Mouse (Mus musculus) heart, postnatal 36 days (tissue): ENCODE measurements around the gene Napsa. TPM values are rescaled to one million over a fixed set of nuclear protein-coding genes. Genes with fewer than 3 reads are reported as not detected.

Experiments
- DNase-seq, 2 experiments: peaks; one replicate each; pipeline ENCODE4 v3.0.0; 2021 to 2022
- intact Hi-C: fragments of 180-260 bp; cut with DNase I; formaldehyde crosslinking; loops from one replicate; pipeline ENCODE4 v1.15.1; 2025
- microRNA-seq, 2 experiments: library from miRNA; unstranded; fragments of <30 nt; microRNA quantifications; one replicate each; pipeline ENCODE4 v1.2.0; 2021; ENCODE audit warnings: borderline number of aligned reads in 2 of 2
- total RNA-seq, 2 experiments: library from RNA; stranded (reverse); gene quantifications; 2 replicates each; pipeline ENCODE4 v1.2.3; 2021

Napsa gene
- total RNA-seq, 2 experiments from 2014 or later = 0.43 to 0.78 TPM

- no peak for DNase-seq
- intact Hi-C loops = no loop called here
Measured at GRCm38 (mm10) chr7:44615987-44616386, 43.8 kb downstream of the Napsa start.

DNA sequence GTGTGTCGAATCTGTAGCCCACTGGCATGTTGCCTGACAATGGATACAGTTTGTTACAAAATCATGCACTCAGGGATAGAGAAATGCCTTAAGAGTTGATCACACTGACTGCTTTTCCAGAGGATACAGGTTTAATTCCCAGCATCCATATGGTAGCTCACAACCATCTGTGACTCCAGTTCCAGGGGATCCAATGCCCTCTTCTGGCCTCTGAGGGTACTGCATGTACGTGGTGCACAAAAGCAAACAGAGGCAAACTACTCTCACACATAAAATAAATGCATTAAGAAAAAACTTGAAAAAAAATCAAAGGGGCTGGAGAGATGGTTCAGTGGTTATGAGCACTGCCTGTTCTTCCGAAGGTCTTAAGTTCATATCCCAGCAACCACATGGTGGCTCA is 44.9 kb downstream of the Napsa start:
- no peak for DNase-seq
- intact Hi-C loops = no loop called here

- intact Hi-C loops = no loop called here
- DNase-seq = no peak
Measured at GRCm38 (mm10) chr7:44623714-44624542, 51.7 kb downstream of the Napsa start.

DNA sequence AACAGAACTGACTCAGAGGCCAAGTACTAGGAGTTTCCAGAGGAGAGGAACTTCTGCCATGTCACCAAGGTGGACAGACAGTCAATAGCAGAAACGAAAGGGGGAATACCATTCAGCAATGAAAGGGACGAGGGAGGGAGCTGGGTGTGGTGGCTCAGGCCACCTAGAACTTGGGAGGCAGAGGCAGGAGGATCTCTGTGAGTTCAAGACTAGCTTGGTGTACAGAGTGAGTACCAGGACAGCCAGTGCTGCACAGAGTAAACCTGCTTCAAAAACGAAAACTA is 52.3 kb downstream of the Napsa start:
- intact Hi-C loops = no loop called here
- DNase-seq = no peak

GRCm38 (mm10) chr7:44624828-44625227 is 52.6 kb downstream of the Napsa start:
- intact Hi-C loops = no loop called here
- DNase-seq = no peak

- intact Hi-C loops = no loop called here
- no peak for DNase-seq
Measured at GRCm38 (mm10) chr7:44625241-44626067, 53.3 kb downstream of the Napsa start.

- no peak for DNase-seq
- intact Hi-C loops = no loop called here
Measured at GRCm38 (mm10) chr7:44626068-44626385, 53.8 kb downstream of the Napsa start.

DNA sequence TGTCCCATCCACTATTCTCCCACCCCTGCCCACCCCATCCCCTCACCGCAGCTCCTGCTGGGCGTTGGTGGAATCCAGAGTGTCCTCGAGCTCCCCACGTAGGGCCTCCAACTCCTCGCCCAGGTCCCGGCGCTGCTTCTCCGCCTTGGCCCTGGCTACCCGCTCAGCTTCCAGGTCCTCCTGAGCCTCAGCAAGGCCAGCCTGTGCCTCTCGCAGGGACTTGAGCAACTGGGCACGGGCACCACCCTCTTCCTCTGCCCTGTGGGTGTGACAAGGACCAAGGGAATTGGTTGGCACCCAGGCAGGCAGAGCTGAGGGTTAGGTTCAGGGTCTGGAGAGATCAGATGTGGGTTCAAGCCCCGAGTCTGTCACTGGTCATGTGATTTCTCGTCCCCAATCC is 54.8 kb downstream of the Napsa start:
- intact Hi-C loops = no loop called here
- no peak for DNase-seq

- DNase-seq = no peak
- intact Hi-C loops = no loop called here
Measured at GRCm38 (mm10) chr7:44628402-44629034, 56.3 kb downstream of the Napsa start.

DNA sequence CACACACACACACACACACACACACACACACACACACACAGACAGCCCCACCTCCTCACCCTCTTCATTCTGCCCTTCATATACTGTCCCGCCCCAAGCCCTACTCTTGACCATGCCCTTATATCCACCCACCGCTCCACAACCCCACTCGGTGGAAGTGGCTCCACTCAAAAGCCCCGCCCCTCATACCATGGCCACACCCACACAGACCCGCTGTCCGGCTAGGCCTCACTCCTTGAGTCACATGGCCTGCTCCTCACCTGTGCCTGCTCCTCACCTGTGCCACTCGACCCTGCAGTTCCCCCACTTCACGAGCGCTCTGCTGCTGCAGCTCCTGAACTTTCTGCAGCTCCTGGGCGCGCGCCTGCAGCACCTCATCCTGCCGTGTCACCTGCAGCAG is 58.3 kb downstream of the Napsa start:
- intact Hi-C loops = loop anchor here (5.0 kb wide), 1 partner anchor 72 kb away; no protein-coding TSS in a partner anchor
- no peak for DNase-seq

GRCm38 (mm10) chr7:44632676-44633075 is 60.5 kb downstream of the Napsa start:
- intact Hi-C loops = loop anchor here (5.0 kb wide), 1 partner anchor 70 kb away; no protein-coding TSS in a partner anchor

DNA sequence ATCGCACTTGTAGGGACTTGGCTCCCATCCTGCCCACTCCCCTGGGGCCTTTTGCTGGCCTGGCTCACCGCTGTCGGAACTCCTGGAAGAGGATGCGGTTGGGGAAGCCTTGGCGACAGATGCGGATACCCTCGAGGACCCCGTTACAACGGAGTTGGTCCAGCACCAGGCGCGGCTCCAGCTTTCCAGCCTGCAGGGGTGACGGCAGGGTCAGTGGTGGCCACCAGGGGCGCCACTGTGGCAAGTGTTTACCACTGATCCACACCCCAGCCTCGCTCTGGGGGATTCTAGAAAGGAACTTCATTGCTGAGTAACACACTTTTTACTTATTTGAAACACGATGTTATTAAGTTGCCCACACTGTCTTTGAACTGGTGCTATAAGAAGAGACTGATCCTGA is 61.2 kb downstream of the Napsa start:
- DNase-seq = no peak
- intact Hi-C loops = loop anchor here (5.0 kb wide), 1 partner anchor 69 kb away; no protein-coding TSS in a partner anchor

More at GRCm38 (mm10) chr7:44632676-44633075, 60.5 kb downstream of the Napsa start:
- DNase-seq = no peak

Small RNAs within 50 kb of the gene (microRNA-seq; reads per million reads assigned to microRNA genes)
- 0 to 2.0 reads per million in 2 experiments for gene Mir7053

Other genes with a start within 250 kb of the Napsa start
- 1 to 10 TPM; 1.7 to 3.4 TPM for gene Syt3, start 188.3 kb upstream of the Napsa start, total RNA-seq
- gene 1700008O03Rik, start 186.6 kb upstream of the Napsa start, total RNA-seq = under 1 TPM in 1 of 2 experiments, not detected in 1; 0.68 TPM
- 10 to 100 TPM; 20.5 to 21.6 TPM for gene Lrrc4b, start 143.4 kb upstream of the Napsa start, total RNA-seq
- gene Aspdh, start 107.0 kb upstream of the Napsa start, total RNA-seq = under 1 TPM; 0.65 to 0.75 TPM
- gene Josd2, start 104.4 kb upstream of the Napsa start, total RNA-seq = 100 to 1,000 TPM; 127 to 143 TPM
- 10 to 100 TPM; 87.6 to 87.9 TPM for gene Emc10, start 75.9 kb upstream of the Napsa start, total RNA-seq
- gene Fam71e1, start 75.8 kb upstream of the Napsa start, total RNA-seq = 1 to 10 TPM; 3.1 to 3.2 TPM
- 10 to 100 TPM; 16.5 to 20.1 TPM for gene Mybpc2, start 47.7 kb upstream of the Napsa start, total RNA-seq
- under 1 TPM; 0.31 to 0.51 TPM for gene Spib, start 40.3 kb upstream of the Napsa start, total RNA-seq
- 10 to 100 TPM; 11.9 to 14.0 TPM for gene Pold1, start 23.5 kb upstream of the Napsa start, total RNA-seq
- 10 to 100 TPM; 48.2 to 50.8 TPM for gene Nr1h2, start 18.4 kb upstream of the Napsa start, total RNA-seq
- 1 to 10 TPM; 2.0 to 2.3 TPM for gene Kcnc3, start 18.3 kb downstream of the Napsa start, total RNA-seq
- 100 to 1,000 TPM in 1 of 2 experiments, 10 to 100 TPM in 1; 81.8 to 110 TPM for gene Myh14, start 98.5 kb downstream of the Napsa start, total RNA-seq
- not detected for gene Izumo2, start 136.4 kb downstream of the Napsa start, total RNA-seq
- gene Vrk3, start 176.0 kb downstream of the Napsa start, total RNA-seq = 10 to 100 TPM; 25.3 to 26.7 TPM
- under 1 TPM; 0.06 to 0.14 TPM for gene Zfp473, start 178.7 kb downstream of the Napsa start, total RNA-seq
- 10 to 100 TPM; 21.9 to 28.9 TPM for gene Nup62, start 243.7 kb downstream of the Napsa start, total RNA-seq
- under 1 TPM; 0.89 TPM for gene Il4i1, start 244.0 kb downstream of the Napsa start, total RNA-seq
- 10 to 100 TPM; 54.3 to 62.0 TPM for gene Atf5, start 244.3 kb downstream of the Napsa start, total RNA-seq